Mouse (Mus musculus): ENCODE data around the gene Ndufs3.

DNA sequence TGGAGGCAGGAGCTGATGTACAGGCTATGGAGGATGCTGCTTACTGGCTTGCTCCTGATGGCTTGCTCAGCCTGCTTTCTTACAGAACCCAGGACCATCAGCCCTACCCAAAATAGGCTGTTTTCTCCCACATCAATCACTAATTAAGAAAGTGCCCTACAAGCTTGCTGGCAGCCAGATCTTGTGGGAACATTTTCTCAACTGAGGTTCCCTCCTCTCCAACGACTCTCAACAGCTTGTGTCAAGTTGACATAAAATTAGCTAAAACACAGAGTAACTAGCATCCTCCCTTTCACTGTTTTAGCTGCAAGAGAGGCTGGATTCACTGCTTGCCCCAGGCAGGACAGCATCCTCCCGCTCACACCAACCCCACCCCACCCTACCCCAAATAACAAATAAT lies 22.8 kb downstream of the Ndufs3 start:
- no peak for TF ChIP-seq JUN (IDR thresholded peaks at IDR 0.05; ENCODE audit: insufficient read depth, low read depth, low read length)
- TF ChIP-seq CTCF (conservative IDR thresholded peaks at IDR 0.05 in 1 of 2, IDR thresholded peaks at IDR 0.05 in 1 of 2; ENCODE audit: low read depth in 2 of 2, low read length in 2 of 2), result no peak
- TF ChIP-seq UBTF (IDR thresholded peaks at IDR 0.05; ENCODE audit: low read depth, low read length), result no peak
- no peak for TF ChIP-seq ELF1 (IDR thresholded peaks at IDR 0.05; ENCODE audit: low read depth, low read length)
- no peak for TF ChIP-seq MXI1 (IDR thresholded peaks at IDR 0.05; ENCODE audit: low read depth, low read length)
- no peak for TF ChIP-seq TCF12 (IDR thresholded peaks at IDR 0.05; ENCODE audit: low read depth, low read length)
- no peak for TF ChIP-seq MAX (IDR thresholded peaks at IDR 0.05; ENCODE audit: low read length)
- no peak for TF ChIP-seq POLR2A (IDR thresholded peaks at IDR 0.05; ENCODE audit: low read depth, low read length)
- TF ChIP-seq KAT2A (IDR thresholded peaks at IDR 0.05; ENCODE audit: insufficient replicate concordance, low read length), result no peak
- no peak for TF ChIP-seq IRF4 (IDR thresholded peaks at IDR 0.05; ENCODE audit: low read depth, low read length)
- TF ChIP-seq CHD1 (IDR thresholded peaks at IDR 0.05; ENCODE audit: low read depth, low read length), result no peak
- no peak for TF ChIP-seq MAFK (IDR thresholded peaks at IDR 0.05; ENCODE audit: insufficient replicate concordance, low read length)
- TF ChIP-seq EP300 (IDR thresholded peaks at IDR 0.05; ENCODE audit: low read length), result no peak
- TF ChIP-seq E2F4 (IDR thresholded peaks at IDR 0.05; ENCODE audit: insufficient replicate concordance, low read depth, low read length), result no peak
